Mouse (Mus musculus) G1E-ER4 (cell line): Measurements from ENCODE around the gene Chrnb1. TPM values are rescaled to one million over a fixed set of nuclear protein-coding genes. Genes with fewer than 3 reads are reported as not detected.

ENCODE experiments used
- GATA1 ChIP-seq: IDR thresholded peaks from one replicate; pipeline ENCODE4 v1.8.0; 2012; ENCODE audit warnings: low read length, inconsistent platforms
- polyA plus RNA-seq: library from polyadenylated mRNA; stranded (reverse); fragments of >175 nt; gene quantifications from 2 replicates; pipeline ENCODE4 v1.2.3, GENCODE M21; 2012

The Chrnb1 gene
- polyA plus RNA-seq, 1 experiment: 0.11 TPM

- TF ChIP-seq GATA1: no peak
Observed at GRCm38 (mm10) chr11:69815155-69815554, 19.4 kb upstream of the Chrnb1 start, which contains the start of gene Gm39566. Gene Gm39566, minus strand, starts transcription at chr11:69815298.

- no peak for TF ChIP-seq GATA1
Observed at GRCm38 (mm10) chr11:69810280-69810679, 14.5 kb upstream of the Chrnb1 start.

- TF ChIP-seq GATA1: no peak
Observed at GRCm38 (mm10) chr11:69807641-69808040, 11.9 kb upstream of the Chrnb1 start.

- no peak for TF ChIP-seq GATA1
Observed at GRCm38 (mm10) chr11:69806378-69806777, 10.6 kb upstream of the Chrnb1 start.

GRCm38 (mm10) chr11:69804972-69805909 is 9.5 kb upstream of the Chrnb1 start, which contains the start of gene Tmem102:
Gene Tmem102, minus strand, starts transcription at chr11:69805624.
- no peak for TF ChIP-seq GATA1

GRCm38 (mm10) chr11:69804652-69804940 is 8.9 kb upstream of the Chrnb1 start:
- no peak for TF ChIP-seq GATA1

- TF ChIP-seq GATA1: no peak
Observed at GRCm38 (mm10) chr11:69803786-69804651, 8.3 kb upstream of the Chrnb1 start.

- TF ChIP-seq GATA1: no peak
Observed at GRCm38 (mm10) chr11:69803328-69803727, 7.6 kb upstream of the Chrnb1 start.

- TF ChIP-seq GATA1: no peak
Observed at GRCm38 (mm10) chr11:69802648-69803105, 6.9 kb upstream of the Chrnb1 start.

GRCm38 (mm10) chr11:69801379-69801977 is 5.7 kb upstream of the Chrnb1 start, which contains the start of gene Fgf11:
Gene Fgf11, minus strand, starts transcription at chr11:69801857.
- TF ChIP-seq GATA1: no peak

GRCm38 (mm10) chr11:69800392-69801197 is 4.9 kb upstream of the Chrnb1 start:
- TF ChIP-seq GATA1: no peak

GRCm38 (mm10) chr11:69800138-69800391 is 4.3 kb upstream of the Chrnb1 start:
- no peak for TF ChIP-seq GATA1

- TF ChIP-seq GATA1: no peak
Observed at GRCm38 (mm10) chr11:69799394-69800137, 3.8 kb upstream of the Chrnb1 start.

GRCm38 (mm10) chr11:69797924-69798323 is 2.2 kb upstream of the Chrnb1 start:
- no peak for TF ChIP-seq GATA1
